Mouse (Mus musculus) E14TG2a.4 (cell line): Measurements from ENCODE around the gene Chd2.

Experiments
- CTCF ChIP-seq: conservative IDR thresholded peaks from 2 replicates; pipeline ENCODE4 v1.5.1; 2014; ENCODE audit warnings: low read length
- POU5F1 ChIP-seq: IDR thresholded peaks from 2 replicates; pipeline ENCODE4 v1.6.1; 2014; ENCODE audit warnings: low read length, borderline replicate concordance

- TF ChIP-seq CTCF = no peak
- TF ChIP-seq POU5F1 = no peak
Measured at GRCm38 (mm10) chr7:73540202-73541078, 1.2 kb downstream of the Chd2 start.
